Mouse (Mus musculus): ENCODE measurements around the gene Olfr449. TPM values are rescaled to one million over a fixed set of nuclear protein-coding genes. Genes with fewer than 3 reads are reported as not detected.

Gene Olfr449
- not detected for total RNA-seq (2021)
- long read RNA-seq, experiment 1 = 0 reads
- long read RNA-seq, experiment 2 = 0 reads

- no peak for DNase-seq
These were observed at the start of gene Olfr449 for GRCm38 (mm10) chr6:42834084-42834483. TSS of gene Olfr449 (plus strand) at chr6:42834384.

GRCm38 (mm10) chr6:42784793-42785192 lies 49.4 kb upstream of the Olfr449 start, which contains the start of gene Olfr452:
TSS of gene Olfr452 (plus strand) at chr6:42785093.
- DNase-seq = no peak

- no peak for DNase-seq
These were observed 43.8 kb upstream of the Olfr449 start for GRCm38 (mm10) chr6:42790247-42790948.

- DNase-seq = no peak
These were observed 43.1 kb upstream of the Olfr449 start for GRCm38 (mm10) chr6:42790949-42791556.

GRCm38 (mm10) chr6:42794982-42795381 lies 39.2 kb upstream of the Olfr449 start:
- no peak for DNase-seq

- no peak for DNase-seq
These were observed 22.5 kb upstream of the Olfr449 start, which contains the start of gene Olfr450 for GRCm38 (mm10) chr6:42811639-42812038. TSS of gene Olfr450 (plus strand) at chr6:42811939.

GRCm38 (mm10) chr6:42860222-42860819 lies 26.1 kb downstream of the Olfr449 start:
- no peak for DNase-seq

- DNase-seq = no peak
These were observed 35.5 kb downstream of the Olfr449 start for GRCm38 (mm10) chr6:42869695-42870094.

GRCm38 (mm10) chr6:42876323-42876722 lies 42.1 kb downstream of the Olfr449 start:
- no peak for DNase-seq

Other genes starting within 250 kb of the Olfr449 start
- gene Tcaf3, start 236.7 kb upstream of the Olfr449 start, total RNA-seq (2021) = not detected
- 1 to 10 TPM; 6.0 to 6.3 TPM for gene Tcaf2, start 189.1 kb upstream of the Olfr449 start, total RNA-seq (2021)
- 10 to 100 TPM; 24.7 to 26.3 TPM for gene Tcaf1, start 124.3 kb upstream of the Olfr449 start, total RNA-seq (2021)
- gene Olfr453, start 95.0 kb upstream of the Olfr449 start, total RNA-seq (2021) = not detected
- gene Olfr38, start 78.0 kb upstream of the Olfr449 start, total RNA-seq (2021) = not detected
- gene Olfr452, start 49.3 kb upstream of the Olfr449 start, total RNA-seq (2021) = not detected
- gene Olfr450, start 22.4 kb upstream of the Olfr449 start, total RNA-seq (2021) = not detected
- not detected for gene Olfr448, start 56.1 kb downstream of the Olfr449 start, total RNA-seq (2021)
- gene Olfr447, start 74.5 kb downstream of the Olfr449 start, total RNA-seq (2021) = not detected
- gene Olfr446, start 87.0 kb downstream of the Olfr449 start, total RNA-seq (2021) = not detected
- not detected for gene Olfr444, start 114.7 kb downstream of the Olfr449 start, total RNA-seq (2021)

Measured in gastrocnemius, postnatal 10 days (tissue).